Mouse (Mus musculus) heart, embryonic 15.5 days (tissue): ENCODE measurements around the gene Cd4. TPM values are rescaled to one million over a fixed set of nuclear protein-coding genes. Genes with fewer than 3 reads are reported as not detected.
"Not testable (repeated sequence)": the region's sequence is repeated elsewhere in the genome, so short reads cannot be mapped to it uniquely, and the experiment has no call there.

Experiments
- ATAC-seq: fragments of 200-750 bp; cut with Nextera tagmentation; replicated peaks from 2 replicates; pipeline ENCODE4 v1.8.0; 2017; ENCODE audit warnings: low read depth, moderate TSS enrichment; ENCODE audit not compliant: insufficient number of reproducible peaks, insufficient read depth, low FRiP score
- H3K27ac ChIP-seq: fragments of 300-500 bp; sonication (generic); 2 replicates; pipeline ENCODE4 v1.5.1; 2015; ENCODE audit warnings: mild to moderate bottlenecking, inconsistent platforms
- H3K27me3 ChIP-seq: fragments of 300-500 bp; sonication (generic); 2 replicates; pipeline ENCODE4 v1.6.1; 2015; ENCODE audit warnings: inconsistent platforms
- H3K36me3 ChIP-seq: fragments of 300-500 bp; sonication (generic); 2 replicates; pipeline ENCODE4 v1.6.1; 2015; ENCODE audit warnings: mild to moderate bottlenecking, inconsistent platforms
- H3K4me1 ChIP-seq: fragments of 300-500 bp; sonication (generic); replicated peaks from 2 replicates; pipeline ENCODE4 v1.6.1; 2015; ENCODE audit warnings: inconsistent platforms
- H3K4me2 ChIP-seq: fragments of 300-500 bp; sonication (generic); 2 replicates; pipeline ENCODE4 v1.6.1; 2015; ENCODE audit warnings: inconsistent platforms, mild to moderate bottlenecking, moderate library complexity
- H3K4me3 ChIP-seq: fragments of 300-500 bp; sonication (generic); 2 replicates; pipeline ENCODE4 v1.5.1; 2015; ENCODE audit warnings: mild to moderate bottlenecking, inconsistent platforms
- H3K9ac ChIP-seq: fragments of 300-500 bp; sonication (generic); 2 replicates; pipeline ENCODE4 v1.6.1; 2015; ENCODE audit warnings: mild to moderate bottlenecking, inconsistent platforms
- H3K9me3 ChIP-seq: fragments of 300-500 bp; sonication (generic); replicated peaks from 2 replicates; pipeline ENCODE4 v1.6.1; 2016; ENCODE audit warnings: inconsistent platforms
- WGBS: fragments of 180-500 bp; shearing (Covaris S2); methylation state at CpG from one replicate; pipeline ENCODE4 v1.1.7; 2015; ENCODE audit warnings: mixed read lengths; 5-methylcytosine and 5-hydroxymethylcytosine counted together
- polyA plus RNA-seq: library from polyadenylated mRNA; unstranded; fragments of >200 nt; fragmentation: Nextera tagmentation; extraction: Ambion mirVana; gene quantifications from 2 replicates; pipeline ENCODE4 v1.2.1, GENCODE M21; 2015

Cd4 gene
- polyA plus RNA-seq, 1 experiment from 2014 or later, result 0.05 TPM

- Histone ChIP-seq H3K4me2 (no peak overlapping the region), H3K4me1 (peaks cover 43% of the 10 kb centered on the region), H3K4me3 (no peak overlapping the region), H3K36me3 (peaks cover 15% of the 10 kb centered on the region), H3K9me3 (no peaks in the 10 kb centered on the region), H3K27me3 (no peaks in the 10 kb centered on the region), H3K9ac (no peak overlapping the region), H3K27ac (no peak overlapping the region)
- 59% methylated on average over 10 of the region's 10 CpGs for WGBS
- no peak for ATAC-seq
Observed at GRCm38 (mm10) chr6:124835531-124835930, 52.5 kb downstream of the Cd4 start.

DNA sequence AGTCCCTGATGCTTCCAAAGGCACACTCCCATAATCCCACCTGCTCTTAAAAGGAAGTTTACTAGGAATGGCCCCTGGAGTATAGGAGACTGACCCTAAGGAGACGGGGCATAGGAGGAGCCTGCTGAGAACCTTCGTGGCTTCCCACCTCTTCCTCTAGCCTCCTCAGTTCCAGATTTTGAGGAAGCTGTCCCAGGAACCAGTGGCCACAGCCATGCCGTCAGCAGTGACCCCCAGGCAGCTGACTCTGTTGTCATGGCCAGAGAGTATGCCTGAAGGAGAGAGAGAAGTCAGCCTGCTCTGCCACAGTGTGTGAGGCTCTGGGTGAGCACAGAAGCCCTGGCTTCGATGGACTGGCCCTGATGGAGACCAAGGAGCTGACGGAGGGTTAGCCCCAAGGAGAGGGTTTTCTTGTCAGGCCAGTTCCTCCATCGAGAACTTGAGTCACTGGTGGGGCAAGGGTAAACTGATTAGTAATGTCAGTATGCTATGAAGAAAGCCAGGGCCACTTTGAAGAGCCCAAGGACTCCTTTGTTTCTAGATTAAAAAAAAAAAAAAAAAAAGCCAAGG is 53.4 kb downstream of the Cd4 start:
- no peak for ATAC-seq
- no peak overlapping the region for H3K27ac ChIP-seq
- WGBS, result 85% methylated on average over 6 of the region's 6 CpGs
- no peak overlapping the region for H3K9ac ChIP-seq
- no peak overlapping the region for H3K4me3 ChIP-seq
- peaks cover 38% of the 10 kb centered on the region for H3K4me1 ChIP-seq
- no peaks in the 10 kb centered on the region for H3K27me3 ChIP-seq
- H3K9me3 ChIP-seq, result no peaks in the 10 kb centered on the region
- H3K36me3 ChIP-seq, result peaks cover 15% of the 10 kb centered on the region
- H3K4me2 ChIP-seq, result no peak overlapping the region

GRCm38 (mm10) chr6:124831649-124832048 is 56.4 kb downstream of the Cd4 start:
- no peak for ATAC-seq
- WGBS, result 92% methylated on average over 8 of the region's 8 CpGs
- no peaks in the 10 kb centered on the region for H3K27me3 ChIP-seq
- H3K9ac ChIP-seq, result no peak overlapping the region
- H3K4me2 ChIP-seq, result no peak overlapping the region; the same call in 1 of the 2 replicates
- no peak overlapping the region for H3K4me3 ChIP-seq
- H3K4me1 ChIP-seq, result peaks cover 30% of the 10 kb centered on the region
- H3K36me3 ChIP-seq, result peaks cover 15% of the 10 kb centered on the region
- H3K9me3 ChIP-seq, result no peaks in the 10 kb centered on the region
- H3K27ac ChIP-seq, result no peak overlapping the region

- not testable (repeated sequence) for H3K9ac ChIP-seq, ATAC-seq
- WGBS, result 97% methylated on average over 4 of the region's 4 CpGs
Observed at GRCm38 (mm10) chr6:124831199-124831598, 56.8 kb downstream of the Cd4 start.

GRCm38 (mm10) chr6:124829799-124830700 is 58.0 kb downstream of the Cd4 start:
- H3K4me1 ChIP-seq, result peaks cover 19% of the 10 kb centered on the region
- H3K27ac ChIP-seq, result peak overlapping the region; percentile 94
- H3K4me2 ChIP-seq, result peak overlapping the region; percentile 83
- ATAC-seq, result peak; percentile 84
- no peaks in the 10 kb centered on the region for H3K27me3 ChIP-seq
- WGBS, result under 1% methylated on average over 38 of the region's 38 CpGs
- H3K4me3 ChIP-seq, result peak overlapping the region; percentile 67
- H3K36me3 ChIP-seq, result peaks cover 26% of the 10 kb centered on the region
- H3K9me3 ChIP-seq, result no peaks in the 10 kb centered on the region
- H3K9ac ChIP-seq, result peak overlapping the region; percentile 67

More at GRCm38 (mm10) chr6:124831199-124831598, 56.8 kb downstream of the Cd4 start:
- H3K9me3 ChIP-seq, H3K27me3 ChIP-seq, H3K27ac ChIP-seq: not testable (repeated sequence)
- Histone ChIP-seq H3K4me1 (peaks cover 27% of the 10 kb centered on the region), H3K4me2 (peak overlapping the region; percentile 83), H3K4me3 (peak overlapping the region; percentile 67), H3K36me3 (peaks cover 16% of the 10 kb centered on the region)

- Histone ChIP-seq H3K4me3 (peak within 1 kb of the TSS; percentile 67), H3K9me3 (no peaks in the 10 kb centered on the region), H3K9ac (peak within 1 kb of the TSS; percentile 67), H3K27ac (peak within 1 kb of the TSS; percentile 94), H3K27me3 (no peaks in the 10 kb centered on the region), H3K4me1 (peaks cover 19% of the 10 kb centered on the region), H3K36me3 (peaks cover 28% of the 10 kb centered on the region), H3K4me2 (peak within 1 kb of the TSS; percentile 85)
- ATAC-seq, result peak; percentile 93
- WGBS, result 0% methylated on average over 55 of the region's 55 CpGs
Observed at GRCm38 (mm10) chr6:124828868-124829798, 58.9 kb downstream of the Cd4 start, which contains the start of the genes Usp5 and Cdca3. Gene Usp5 (minus strand): TSS chr6:124829484. Gene Cdca3 (plus strand): TSS chr6:124829547.

DNA sequence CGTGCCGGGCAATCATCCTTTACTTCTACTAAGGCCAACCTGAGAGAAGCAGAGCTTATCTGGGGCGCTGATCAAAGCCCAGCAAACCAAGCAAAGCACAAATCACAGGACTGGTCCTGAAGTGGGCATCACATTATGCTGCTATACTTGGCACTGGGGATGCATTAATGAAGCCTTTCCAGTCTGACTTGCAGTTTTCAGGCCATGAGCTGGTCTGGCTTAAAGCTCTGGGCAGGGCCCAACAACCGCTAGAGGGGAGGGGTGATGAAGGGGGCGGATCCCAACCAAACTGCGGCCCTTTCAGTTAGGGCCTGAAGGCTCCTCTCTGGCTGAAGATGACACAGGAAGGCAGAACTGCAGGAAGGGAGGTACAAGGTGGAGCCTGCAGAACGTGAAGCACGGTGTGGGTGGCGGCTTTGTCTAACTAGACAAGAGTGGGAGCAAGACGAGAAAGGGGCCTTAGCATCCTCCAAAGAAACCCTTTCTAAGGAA is 59.9 kb downstream of the Cd4 start:
- peak overlapping the region; percentile 59 for H3K9ac ChIP-seq
- 22% methylated on average over 10 of the region's 10 CpGs for WGBS
- peak overlapping the region; percentile 85 for H3K4me2 ChIP-seq
- no peaks in the 10 kb centered on the region for H3K9me3 ChIP-seq
- peaks cover 32% of the 10 kb centered on the region for H3K36me3 ChIP-seq
- no peaks in the 10 kb centered on the region for H3K27me3 ChIP-seq
- peak overlapping the region; percentile 68 for H3K27ac ChIP-seq
- H3K4me1 ChIP-seq, result peaks cover 19% of the 10 kb centered on the region
- H3K4me3 ChIP-seq, result peak overlapping the region; percentile 67
- no peak for ATAC-seq

GRCm38 (mm10) chr6:124822049-124822448 is 66.0 kb downstream of the Cd4 start:
- ATAC-seq, result no peak
- no peaks in the 10 kb centered on the region for H3K27me3 ChIP-seq
- H3K4me3 ChIP-seq, result no peak overlapping the region
- H3K9me3 ChIP-seq, result no peaks in the 10 kb centered on the region
- H3K4me2 ChIP-seq, result no peak overlapping the region
- 0 out of 2 replicates have a peak, but pooled peaks cover 2% of the 10 kb centered on the region for H3K4me1 ChIP-seq
- H3K9ac ChIP-seq, result no peak overlapping the region
- 76% methylated on average over 4 of the region's 4 CpGs for WGBS
- H3K27ac ChIP-seq, result peak overlapping the region; percentile 23
- peaks cover 91% of the 10 kb centered on the region for H3K36me3 ChIP-seq

DNA sequence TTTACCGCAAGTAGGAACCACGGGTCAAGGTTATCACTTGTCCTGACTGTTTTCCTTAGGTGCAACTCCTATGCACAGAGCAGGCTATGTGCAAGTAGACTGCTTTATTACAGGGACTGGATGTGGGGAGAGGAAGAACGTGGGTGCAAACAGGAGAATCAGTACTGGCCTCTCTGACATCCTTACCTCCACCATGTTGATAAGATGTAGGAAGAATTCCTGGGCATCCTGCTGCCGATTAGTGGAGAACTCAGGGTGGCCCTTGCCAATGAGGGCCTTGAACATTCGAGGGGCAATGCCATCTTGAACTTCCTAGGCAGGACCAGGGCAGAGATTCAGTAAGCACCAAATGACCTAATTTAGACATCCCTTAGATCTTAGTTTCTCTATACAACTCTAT is 67.1 kb downstream of the Cd4 start:
- H3K4me1 ChIP-seq, result 0 out of 2 replicates have a peak, but pooled peaks cover 2% of the 10 kb centered on the region
- H3K4me2 ChIP-seq, result no peak overlapping the region
- no peak overlapping the region for H3K9ac ChIP-seq
- no peaks in the 10 kb centered on the region for H3K27me3 ChIP-seq
- H3K9me3 ChIP-seq, result no peaks in the 10 kb centered on the region
- H3K27ac ChIP-seq, result no peak overlapping the region
- no peak for ATAC-seq
- H3K36me3 ChIP-seq, result peaks cover 96% of the 10 kb centered on the region
- no peak overlapping the region for H3K4me3 ChIP-seq
- 93% methylated on average over 5 of the region's 5 CpGs for WGBS

- H3K4me3 ChIP-seq, result no peak overlapping the region
- H3K27me3 ChIP-seq, result no peaks in the 10 kb centered on the region
- H3K9ac ChIP-seq, result no peak overlapping the region
- H3K27ac ChIP-seq, result no peak overlapping the region
- no peak for ATAC-seq
- peaks cover 78% of the 10 kb centered on the region for H3K36me3 ChIP-seq
- no peak overlapping the region for H3K4me2 ChIP-seq
- no peaks in the 10 kb centered on the region for H3K9me3 ChIP-seq
- H3K4me1 ChIP-seq, result peaks cover 12% of the 10 kb centered on the region
- 78% methylated on average over 8 of the region's 8 CpGs for WGBS
Observed at GRCm38 (mm10) chr6:124817971-124818370, 70.0 kb downstream of the Cd4 start.
